ENCODE assay signal across 9 mouse cellular contexts in genomic region chr2:25482969-25483368, GRCm38 (mm10). TPM values are rescaled to one million over a fixed set of nuclear protein-coding genes. Genes with fewer than 3 reads are reported as not detected.
DNase-seq lines count a peak whose midpoint lies in the region; ATAC-seq and TF ChIP-seq lines count a peak whose summit lies in the region.
"Had no signal": no experiment of that assay in that cellular context is flagged by ENCODE, and none has a peak within 500 bp of the region (broad histone marks: within the 10 kb centered on the region; RNA-seq: fewer than 3 reads in every experiment).

No protein-coding gene starts in this region.

- H3K4me2 ChIP-seq in hindbrain, embryonic 11.5 days (replicated peaks; ENCODE audit: low read depth, low read length) = no peak overlapping the region
- no peak overlapping the region for H3K4me2 ChIP-seq in hindbrain, embryonic 16.5 days (ENCODE audit: low read length)
- no peak overlapping the region for H3K4me2 ChIP-seq in limb, embryonic 11.5 days (ENCODE audit: low read depth, severe bottlenecking)

- no peaks in the 10 kb centered on the region for H3K4me1 ChIP-seq in hindbrain, embryonic 11.5 days (replicated peaks; ENCODE audit: control insufficient read depth, insufficient read depth, low read length)
- no peaks in the 10 kb centered on the region; the same call in 1 of the 2 replicates for H3K4me1 ChIP-seq in hindbrain, embryonic 16.5 days (ENCODE audit: control insufficient read depth, insufficient read depth, low read depth, low read length)
- peaks cover 54% of the 10 kb centered on the region for H3K4me1 ChIP-seq in cerebellum, adult 2 months (ENCODE audit: control insufficient read depth, insufficient read depth, low read length)
- no peaks in the 10 kb centered on the region for H3K4me1 ChIP-seq in limb, embryonic 11.5 days (ENCODE audit: control insufficient read depth, insufficient read depth, low read length)

- 25% methylated on average over 7 of the region's 7 CpGs for WGBS in hindbrain, embryonic 11.5 days
- 27% methylated on average over 7 of the region's 7 CpGs for WGBS in hindbrain, embryonic 16.5 days
- 30% methylated on average over 7 of the region's 7 CpGs for WGBS in cerebellum, adult 2 months
- WGBS in limb, embryonic 11.5 days = 29% methylated on average over 7 of the region's 7 CpGs

- no peak overlapping the region for H3K27ac ChIP-seq in hindbrain, embryonic 11.5 days (ENCODE audit: low read depth, low read length)
- no peak overlapping the region for H3K27ac ChIP-seq in hindbrain, embryonic 16.5 days (ENCODE audit: low read depth, low read length)
- H3K27ac ChIP-seq in cerebellum, adult 2 months (ENCODE audit: insufficient read depth, low read length) = peak overlapping the region; percentile 36
- H3K27ac ChIP-seq in limb, embryonic 11.5 days (replicated peaks; ENCODE audit: low read depth, low read length) = no peak overlapping the region

- no peak for ATAC-seq in hindbrain, embryonic 11.5 days (ENCODE audit: low FRiP score)
- no peak for ATAC-seq in hindbrain, embryonic 16.5 days
- no peak for ATAC-seq in limb, embryonic 11.5 days (ENCODE audit: insufficient number of reproducible peaks, low FRiP score, low TSS enrichment, low read depth)

- peak; percentile 47 for DNase-seq in hindbrain, embryonic 11.5 days (ENCODE audit: low spot score)
- peak; percentile 59 to 71 for DNase-seq in CD8-positive naive resting alpha-beta T cell, adult 2 months (ENCODE audit: low read depth in 2 of 2, low spot score in 2 of 2)
- DNase-seq in cerebellum, adult 2 months = peak; percentile 69 to 73
- DNase-seq in limb, embryonic 11.5 days (ENCODE audit: low spot score) = peak; percentile 58
- DNase-seq in splenic B cell, adult 2 months (ENCODE audit: low read depth, low spot score) = peak; percentile 87
- no peak for DNase-seq in left cerebral cortex, adult 11 months (ENCODE audit: low spot score)
- DNase-seq in frontal cortex, postnatal 25 days (ENCODE audit: low spot score in 2 of 2) = no peak

- no peak overlapping the region for H3K4me3 ChIP-seq in hindbrain, embryonic 11.5 days (ENCODE audit: low read depth, low read length)
- no peak overlapping the region for H3K4me3 ChIP-seq in hindbrain, embryonic 16.5 days (ENCODE audit: low read length)
- H3K4me3 ChIP-seq in cerebellum, adult 2 months (replicated peaks; ENCODE audit: insufficient read depth, low read depth, low read length) = no peak overlapping the region
- no peak overlapping the region for H3K4me3 ChIP-seq in limb, embryonic 11.5 days (ENCODE audit: low read depth, low read length)

- no peak overlapping the region for H3K9ac ChIP-seq in hindbrain, embryonic 11.5 days (ENCODE audit: low read depth, low read length)
- H3K9ac ChIP-seq in hindbrain, embryonic 16.5 days (ENCODE audit: low read depth, low read length) = no peak overlapping the region
- H3K9ac ChIP-seq in limb, embryonic 11.5 days (ENCODE audit: low read length) = no peak overlapping the region

- no peaks in the 10 kb centered on the region for H3K9me3 ChIP-seq in hindbrain, embryonic 11.5 days (ENCODE audit: control insufficient read depth, low read length)
- H3K9me3 ChIP-seq in hindbrain, embryonic 16.5 days (ENCODE audit: control insufficient read depth, low read length) = no peaks in the 10 kb centered on the region
- no peaks in the 10 kb centered on the region for H3K9me3 ChIP-seq in limb, embryonic 11.5 days (ENCODE audit: control insufficient read depth, low read length)

- TF ChIP-seq CTCF in cerebellum, adult 2 months (IDR thresholded peaks at IDR 0.05; ENCODE audit: borderline replicate concordance, insufficient read depth, low read depth, low read length) = peak; percentile 68

- no peaks in the 10 kb centered on the region for H3K27me3 ChIP-seq in hindbrain, embryonic 11.5 days (ENCODE audit: control insufficient read depth, insufficient read depth, low read length)
- H3K27me3 ChIP-seq in hindbrain, embryonic 16.5 days (replicated peaks; ENCODE audit: control insufficient read depth, insufficient read depth, low read length) = no peaks in the 10 kb centered on the region
- H3K27me3 ChIP-seq in cerebellum, adult 2 months (ENCODE audit: control insufficient read depth, insufficient read depth, low read length) = no peaks in the 10 kb centered on the region
- H3K27me3 ChIP-seq in limb, embryonic 11.5 days (ENCODE audit: control insufficient read depth, insufficient read depth, low read length) = no peaks in the 10 kb centered on the region
- H3K27me3 ChIP-seq in splenic B cell, adult 2 months (ENCODE audit: control insufficient read depth, insufficient read depth, low read length, poor library complexity, severe bottlenecking) = no peaks in the 10 kb centered on the region

- TF ChIP-seq POLR2A in cerebellum, adult 2 months (IDR thresholded peaks at IDR 0.05; ENCODE audit: borderline replicate concordance, insufficient read depth, low read length) = no peak

- no peaks in the 10 kb centered on the region for H3K36me3 ChIP-seq in hindbrain, embryonic 11.5 days (ENCODE audit: control insufficient read depth, insufficient read depth, low read length)
- no peaks in the 10 kb centered on the region for H3K36me3 ChIP-seq in hindbrain, embryonic 16.5 days (ENCODE audit: control insufficient read depth, insufficient read depth, low read length)
- H3K36me3 ChIP-seq in limb, embryonic 11.5 days (ENCODE audit: control insufficient read depth, insufficient read depth, low read length) = no peaks in the 10 kb centered on the region
- no peaks in the 10 kb centered on the region for H3K36me3 ChIP-seq in splenic B cell, adult 2 months (ENCODE audit: control insufficient read depth, insufficient read depth, low read length, poor library complexity, severe bottlenecking)

RNA-seq across cellular contexts. Expression of gene Lcn12, which starts 10.7 kb away (rescaled TPM):
- not detected in 2 replicates for polyA plus RNA-seq in hindbrain, embryonic 11.5 days (2014; fragmentation: Nextera tagmentation; extraction: Ambion mirVana)
- polyA plus RNA-seq in hindbrain, embryonic 16.5 days (2015; fragmentation: Nextera tagmentation; extraction: Ambion mirVana) = not detected in 2 replicates
- not detected in 2 replicates for polyA plus RNA-seq in cerebellum, adult 2 months (2012; rRNA removed)
- polyA plus RNA-seq in limb, embryonic 11.5 days (2014; fragmentation: Nextera tagmentation; extraction: Ambion mirVana) = not detected in 2 replicates
- polyA plus RNA-seq: large intestine, adult 2 months had no signal

RNA-seq across cellular contexts. Expression of gene Ptgds, which starts 13.1 kb away (rescaled TPM):
- polyA plus RNA-seq in hindbrain, embryonic 11.5 days (2014; fragmentation: Nextera tagmentation; extraction: Ambion mirVana) = 0.39 and 0.64 TPM in 2 replicates
- 904 and 1,173 TPM in 2 replicates for polyA plus RNA-seq in hindbrain, embryonic 16.5 days (2015; fragmentation: Nextera tagmentation; extraction: Ambion mirVana)
- 2,130 and 2,485 TPM in 2 replicates for polyA plus RNA-seq in cerebellum, adult 2 months (2012; rRNA removed)
- polyA plus RNA-seq in limb, embryonic 11.5 days (2014; fragmentation: Nextera tagmentation; extraction: Ambion mirVana) = not detected in 2 replicates

RNA-seq across cellular contexts. Expression of gene Fbxw5, which starts 17.6 kb away (rescaled TPM):
- 64.2 and 75.3 TPM in 2 replicates for polyA plus RNA-seq in hindbrain, embryonic 11.5 days (2014; fragmentation: Nextera tagmentation; extraction: Ambion mirVana)
- polyA plus RNA-seq in hindbrain, embryonic 16.5 days (2015; fragmentation: Nextera tagmentation; extraction: Ambion mirVana) = 136 and 153 TPM in 2 replicates
- 54.7 and 59.4 TPM in 2 replicates for polyA plus RNA-seq in cerebellum, adult 2 months (2012; rRNA removed)
- polyA plus RNA-seq in limb, embryonic 11.5 days (2014; fragmentation: Nextera tagmentation; extraction: Ambion mirVana) = 68.0 and 72.3 TPM in 2 replicates

RNA-seq across cellular contexts. Expression of gene C8g, which starts 18.6 kb away (rescaled TPM):
- polyA plus RNA-seq in hindbrain, embryonic 11.5 days (2014; fragmentation: Nextera tagmentation; extraction: Ambion mirVana) = 4.0 and 6.1 TPM in 2 replicates
- 6.1 and 6.6 TPM in 2 replicates for polyA plus RNA-seq in hindbrain, embryonic 16.5 days (2015; fragmentation: Nextera tagmentation; extraction: Ambion mirVana)
- polyA plus RNA-seq in cerebellum, adult 2 months (2012; rRNA removed) = 3.6 and 4.2 TPM in 2 replicates
- polyA plus RNA-seq in limb, embryonic 11.5 days (2014; fragmentation: Nextera tagmentation; extraction: Ambion mirVana) = 5.6 and 5.8 TPM in 2 replicates

RNA-seq across cellular contexts. Expression of gene Paxx, which starts 22.1 kb away (rescaled TPM):
- 27.6 and 28.0 TPM in 2 replicates for polyA plus RNA-seq in hindbrain, embryonic 11.5 days (2014; fragmentation: Nextera tagmentation; extraction: Ambion mirVana)
- polyA plus RNA-seq in hindbrain, embryonic 16.5 days (2015; fragmentation: Nextera tagmentation; extraction: Ambion mirVana) = 117 and 134 TPM in 2 replicates
- polyA plus RNA-seq in cerebellum, adult 2 months (2012; rRNA removed) = 196 and 230 TPM in 2 replicates
- 15.0 and 18.1 TPM in 2 replicates for polyA plus RNA-seq in limb, embryonic 11.5 days (2014; fragmentation: Nextera tagmentation; extraction: Ambion mirVana)

Comparison
In these comparisons a context has a peak if more than half of its experiments do, and no peak if none do; other contexts are left out.
1. RNA of gene Ptgds, which starts 13.1 kb away (polyA plus RNA-seq): 2,130 to 2,485 TPM in cerebellum, adult 2 months and 904 to 1,173 TPM in hindbrain, embryonic 16.5 days; 0.39 to 0.64 TPM in hindbrain, embryonic 11.5 days and not detected in limb, embryonic 11.5 days; every median in the first group is over 100 times any median in the second.
2. DNase-seq: peak in hindbrain, embryonic 11.5 days (single experiment), CD8-positive naive resting alpha-beta T cell, adult 2 months (2 of 2), cerebellum, adult 2 months (2 of 2), limb, embryonic 11.5 days (single experiment) and splenic B cell, adult 2 months (single experiment); none in left cerebral cortex, adult 11 months (single experiment) and frontal cortex, postnatal 25 days (0 of 2).